Mouse (Mus musculus) hindbrain, embryonic 16.5 days (tissue): ENCODE data around the gene Gpd1. TPM values are rescaled to one million over a fixed set of nuclear protein-coding genes. Genes with fewer than 3 reads are reported as not detected.
"Not testable (repeated sequence)": the region's sequence is repeated elsewhere in the genome, so short reads cannot be mapped to it uniquely, and the experiment has no call there.

Experiments
- ATAC-seq: fragments of 200-750 bp; cut with Nextera tagmentation; 2 replicates; pipeline ENCODE4 v1.8.0; 2017; ENCODE audit warnings: moderate TSS enrichment, moderate library complexity
- H3K27ac ChIP-seq: fragments of 300-500 bp; sonication (generic); 2 replicates; pipeline ENCODE4 v1.5.1; 2014; ENCODE audit warnings: low read depth, mild to moderate bottlenecking, control low read depth, low read length, moderate library complexity
- H3K27me3 ChIP-seq: fragments of 300-500 bp; sonication (generic); replicated peaks from 2 replicates; pipeline ENCODE4 v1.6.1; 2014; ENCODE audit warnings: low read length; ENCODE audit not compliant: control insufficient read depth, insufficient read depth
- H3K36me3 ChIP-seq: fragments of 300-500 bp; sonication (generic); 2 replicates; pipeline ENCODE4 v1.6.1; 2014; ENCODE audit warnings: mild to moderate bottlenecking, low read length, moderate library complexity, mixed read lengths; ENCODE audit not compliant: control insufficient read depth, insufficient read depth
- H3K4me1 ChIP-seq: fragments of 300-500 bp; sonication (generic); 2 replicates; pipeline ENCODE4 v1.6.1; 2014; ENCODE audit warnings: low read depth, low read length; ENCODE audit not compliant: control insufficient read depth, insufficient read depth
- H3K4me2 ChIP-seq: fragments of 300-500 bp; sonication (generic); 2 replicates; pipeline ENCODE4 v1.6.1; 2014; ENCODE audit warnings: mild to moderate bottlenecking, low read length, control low read depth, moderate library complexity
- H3K4me3 ChIP-seq: fragments of 300-500 bp; sonication (generic); 2 replicates; pipeline ENCODE4 v1.5.1; 2014; ENCODE audit warnings: mild to moderate bottlenecking, low read length, control low read depth, moderate library complexity
- H3K9ac ChIP-seq: fragments of 300-500 bp; sonication (generic); 2 replicates; pipeline ENCODE4 v1.6.1; 2014; ENCODE audit warnings: low read depth, mild to moderate bottlenecking, control low read depth, low read length, moderate library complexity
- H3K9me3 ChIP-seq: fragments of 300-500 bp; sonication (generic); 2 replicates; pipeline ENCODE4 v1.6.1; 2014; ENCODE audit warnings: mild to moderate bottlenecking, low read length, moderate library complexity; ENCODE audit not compliant: control insufficient read depth
- WGBS: fragments of 180-500 bp; shearing (Covaris S2); extraction: QIAGEN DNeasy Blood & Tissue Kit; methylation state at CpG from one replicate; pipeline ENCODE4 v1.1.7; 2014; 5-methylcytosine and 5-hydroxymethylcytosine counted together
- polyA plus RNA-seq: library from polyadenylated mRNA; unstranded; fragments of >200 nt; fragmentation: Nextera tagmentation; extraction: Ambion mirVana; gene quantifications from 2 replicates; pipeline ENCODE4 v1.2.1, GENCODE M21; 2015

Gpd1 gene
- polyA plus RNA-seq, 1 experiment from 2014 or later = 3.1 TPM

DNA sequence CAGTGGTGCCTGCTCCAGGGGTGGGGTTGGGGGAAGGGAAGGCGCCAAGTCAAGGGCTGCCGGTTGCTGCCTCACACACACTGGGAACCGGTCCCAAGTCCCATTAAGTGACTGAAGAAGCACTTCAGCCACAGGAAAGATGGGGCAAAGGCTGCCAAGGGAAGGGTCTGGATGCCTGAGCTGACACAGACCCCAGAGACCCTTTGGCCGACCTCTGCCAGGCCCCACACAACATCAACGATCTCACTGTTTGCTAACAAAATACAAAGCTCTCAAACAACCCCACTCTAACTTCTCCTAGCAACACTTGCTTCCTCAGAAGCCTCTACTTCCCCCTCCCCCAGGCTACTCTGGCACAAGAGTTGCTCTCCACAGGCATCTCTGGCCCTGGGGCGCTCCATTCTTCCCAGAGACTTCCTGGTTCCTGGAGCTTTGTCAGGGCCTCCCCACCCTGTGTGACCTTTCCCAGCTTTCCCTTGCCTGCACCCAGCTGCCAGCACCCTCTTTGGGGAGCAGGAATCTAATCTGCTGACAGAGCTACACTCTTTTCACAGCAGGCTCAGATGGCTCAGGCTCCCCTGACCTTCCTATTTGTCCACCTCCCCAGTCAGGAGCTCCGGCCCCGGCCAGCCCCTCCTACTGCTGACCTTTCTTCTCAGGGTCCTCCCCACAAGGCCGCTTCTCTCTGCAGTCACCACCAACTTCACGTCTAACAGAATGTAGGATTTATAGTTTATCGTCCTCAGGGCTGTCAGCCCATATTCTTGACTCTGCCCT lies 6.4 kb downstream of the Gpd1 start:
- H3K4me2 ChIP-seq = peak overlapping the region; percentile 64
- no peak overlapping the region for H3K4me3 ChIP-seq
- peak overlapping the region; percentile 54; the same call in 1 of the 2 replicates for H3K9ac ChIP-seq
- WGBS = 14% methylated on average over 11 of the region's 11 CpGs
- peaks cover 25% of the 10 kb centered on the region for H3K4me1 ChIP-seq
- no peaks in the 10 kb centered on the region for H3K27me3 ChIP-seq
- H3K27ac ChIP-seq = peak overlapping the region; percentile 81
- ATAC-seq = no peak
- peaks cover 9% of the 10 kb centered on the region; the same call in 1 of the 2 replicates for H3K36me3 ChIP-seq
- H3K9me3 ChIP-seq = no peaks in the 10 kb centered on the region

DNA sequence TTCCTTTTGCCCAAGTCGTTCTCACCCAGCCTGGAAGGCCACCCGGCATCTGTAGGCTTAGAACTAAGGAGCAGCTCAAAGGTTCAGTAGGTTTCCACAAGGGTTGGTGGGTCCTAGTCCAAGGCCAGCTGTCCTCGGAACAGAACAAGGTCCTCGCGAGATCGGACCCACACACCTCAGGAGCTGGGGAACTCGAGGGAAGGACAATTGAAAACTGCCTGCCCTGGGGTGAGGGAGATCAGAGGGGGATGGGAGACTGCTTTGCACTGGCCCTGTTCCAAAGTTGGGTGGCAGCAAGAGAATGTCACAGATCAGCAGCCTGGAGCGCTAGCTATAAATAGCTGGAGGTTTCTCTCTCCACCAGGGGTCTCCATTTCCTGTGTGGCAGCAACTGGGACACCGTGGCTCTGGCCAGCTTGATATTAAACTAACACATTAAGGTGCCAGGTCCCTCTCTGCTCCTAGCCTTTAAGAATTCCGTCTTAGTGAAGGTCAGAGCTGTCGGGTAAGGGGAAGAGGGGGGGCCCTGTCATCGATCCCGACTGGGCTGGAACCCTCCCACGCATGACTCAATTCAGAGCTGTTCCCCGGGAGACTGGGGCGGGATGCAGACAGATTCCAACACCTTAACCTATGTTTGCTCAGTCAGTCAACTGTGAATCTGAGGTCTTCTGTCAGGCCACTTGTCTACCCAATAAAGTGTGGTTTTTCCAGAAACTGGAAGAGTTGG lies 7.1 kb downstream of the Gpd1 start:
- 10% methylated on average over 16 of the region's 16 CpGs for WGBS
- Histone ChIP-seq H3K27ac (peak overlapping the region; percentile 81), H3K4me3 (peak overlapping the region; percentile 94), H3K9me3 (no peaks in the 10 kb centered on the region), H3K4me2 (peak overlapping the region; percentile 64), H3K9ac (peak overlapping the region; percentile 54; the same call in 1 of the 2 replicates), H3K4me1 (peaks cover 25% of the 10 kb centered on the region), H3K27me3 (no peaks in the 10 kb centered on the region), H3K36me3 (peaks cover 13% of the 10 kb centered on the region; the same call in 1 of the 2 replicates)
- ATAC-seq = peak; percentile 24

DNA sequence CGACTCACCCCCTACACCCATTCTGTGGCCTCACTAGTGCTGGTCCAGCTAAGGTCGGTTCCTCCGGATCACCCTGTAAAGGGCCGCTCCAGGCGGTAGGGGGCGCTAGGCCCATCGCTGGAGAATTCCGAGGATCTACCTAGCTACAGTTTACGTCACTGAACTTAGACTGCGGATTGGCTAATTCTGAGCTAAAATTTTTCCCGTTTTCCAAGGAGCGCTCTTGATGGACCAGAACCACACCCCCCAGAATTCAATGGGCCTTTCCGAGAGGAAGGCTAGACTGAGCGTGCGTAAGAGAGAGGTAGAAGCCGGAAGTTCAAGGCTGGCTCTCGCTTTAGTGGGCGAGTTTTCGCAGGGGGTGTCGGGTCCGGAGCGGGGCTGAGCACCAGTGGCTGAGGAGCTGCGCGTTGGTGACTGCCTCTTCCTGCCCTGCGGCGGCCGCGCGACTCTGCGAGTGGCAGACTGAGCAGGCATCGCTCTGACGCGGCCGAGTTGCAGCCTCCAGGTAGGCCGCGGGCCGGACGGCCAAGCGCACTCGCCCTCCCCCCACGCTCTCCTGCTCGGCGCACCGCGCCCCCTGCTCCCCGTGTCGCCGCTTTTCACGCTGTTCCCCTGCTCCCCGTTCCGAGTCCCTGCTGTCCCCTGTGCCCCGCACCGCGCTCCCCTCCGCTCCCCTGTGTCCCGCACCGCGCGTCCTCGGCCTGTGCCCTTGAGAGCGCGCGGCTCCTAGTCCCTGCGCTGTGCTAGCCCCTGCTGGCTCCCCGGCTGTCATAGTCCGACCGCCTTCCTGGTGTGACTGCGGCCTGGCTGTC lies 8.2 kb downstream of the Gpd1 start, which contains the start of gene Cox14:
Gene Cox14, plus strand, starts transcription at position 278 of the 815 bp plus-strand sequence.
- H3K9me3 ChIP-seq = no peaks in the 10 kb centered on the region
- peak within 1 kb of the TSS; percentile 94 for H3K4me3 ChIP-seq
- no peaks in the 10 kb centered on the region for H3K27me3 ChIP-seq
- peak within 1 kb of the TSS; percentile 71 for H3K4me2 ChIP-seq
- peaks cover 10% of the 10 kb centered on the region; the same call in 1 of the 2 replicates for H3K36me3 ChIP-seq
- H3K4me1 ChIP-seq = peaks cover 25% of the 10 kb centered on the region
- H3K27ac ChIP-seq = peak within 1 kb of the TSS; percentile 90
- peak within 1 kb of the TSS; percentile 95 for H3K9ac ChIP-seq
- WGBS = under 1% methylated on average over 66 of the region's 68 CpGs
- ATAC-seq = peak; percentile 96

DNA sequence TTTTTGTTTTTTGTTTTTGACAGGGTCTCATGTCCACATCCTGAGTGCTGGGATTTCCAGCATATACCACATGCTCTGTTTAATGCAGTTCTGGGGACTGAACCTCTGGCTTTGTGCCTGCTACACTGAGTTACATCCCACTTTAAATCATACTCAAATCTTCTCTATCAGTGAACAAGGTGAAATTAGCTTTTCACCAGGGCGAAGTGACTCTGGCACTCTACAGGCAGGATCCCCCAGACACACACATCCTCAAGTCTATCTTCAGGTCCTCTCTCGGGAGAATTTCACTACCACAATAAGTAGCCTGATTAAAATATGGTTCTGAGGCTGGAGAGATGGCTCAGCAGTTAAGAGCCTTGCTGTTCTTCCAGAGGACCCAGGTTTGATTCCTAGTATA lies 9.2 kb downstream of the Gpd1 start:
- no peak overlapping the region; the same call in 1 of the 2 replicates for H3K27ac ChIP-seq
- H3K4me3 ChIP-seq = peak overlapping the region; percentile 94
- 79% methylated on average over 2 of the region's 2 CpGs for WGBS
- H3K9me3 ChIP-seq = no peaks in the 10 kb centered on the region
- no peak for ATAC-seq
- peak overlapping the region; percentile 71 for H3K4me2 ChIP-seq
- peaks cover 10% of the 10 kb centered on the region; the same call in 1 of the 2 replicates for H3K36me3 ChIP-seq
- no peaks in the 10 kb centered on the region for H3K27me3 ChIP-seq
- H3K4me1 ChIP-seq = peaks cover 25% of the 10 kb centered on the region
- H3K9ac ChIP-seq = peak overlapping the region; percentile 20; the same call in 1 of the 2 replicates

DNA sequence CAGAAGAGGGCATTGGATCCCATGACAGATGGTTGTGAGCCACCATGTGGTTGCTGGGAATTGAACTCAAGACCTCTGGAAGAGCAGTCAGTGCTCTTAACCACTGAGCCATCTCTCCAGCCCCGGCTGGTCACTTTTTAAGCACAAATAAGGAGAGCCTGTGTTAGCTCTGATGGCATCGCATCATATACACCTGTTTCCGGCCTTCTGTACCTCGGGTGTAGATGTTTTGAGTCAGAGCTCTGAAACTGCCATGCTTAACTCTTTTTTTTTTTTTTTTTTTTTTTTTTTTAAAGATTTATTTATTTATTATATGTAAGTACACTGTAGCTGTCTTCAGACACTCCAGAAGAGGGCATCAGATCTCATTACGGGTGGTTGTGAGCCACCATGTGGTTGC lies 9.7 kb downstream of the Gpd1 start:
- H3K4me3 ChIP-seq, H3K9me3 ChIP-seq, ATAC-seq, H3K27me3 ChIP-seq, H3K4me2 ChIP-seq, H3K36me3 ChIP-seq, H3K27ac ChIP-seq, H3K9ac ChIP-seq: not testable (repeated sequence)
- peaks cover 25% of the 10 kb centered on the region for H3K4me1 ChIP-seq
- WGBS = over 99% methylated on average over 4 of the region's 5 CpGs

DNA sequence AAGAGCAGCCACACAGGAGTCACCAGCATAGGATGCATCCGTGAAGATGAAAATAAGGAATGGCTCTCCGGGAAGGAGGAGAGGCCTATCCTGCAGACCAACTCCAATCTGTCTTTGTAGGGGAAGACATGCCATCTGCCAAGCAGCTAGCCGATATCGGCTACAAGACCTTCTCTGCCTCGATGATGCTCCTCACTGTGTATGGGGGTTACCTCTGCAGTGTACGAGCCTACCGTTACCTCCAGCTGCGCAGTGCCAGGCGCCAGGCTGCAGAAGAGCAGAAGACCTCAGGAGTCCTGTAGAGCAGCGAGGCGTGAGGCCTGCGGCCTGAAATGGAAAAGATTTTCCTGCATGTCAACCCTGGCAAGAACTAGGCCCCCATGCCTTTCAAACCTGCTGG lies 10.2 kb downstream of the Gpd1 start:
- H3K36me3 ChIP-seq = peaks cover 10% of the 10 kb centered on the region; the same call in 1 of the 2 replicates
- no peak for ATAC-seq
- no peak overlapping the region for H3K4me2 ChIP-seq
- no peak overlapping the region for H3K4me3 ChIP-seq
- peaks cover 25% of the 10 kb centered on the region for H3K4me1 ChIP-seq
- H3K9ac ChIP-seq = no peak overlapping the region
- no peaks in the 10 kb centered on the region for H3K27me3 ChIP-seq
- WGBS = 95% methylated on average over 12 of the region's 12 CpGs
- H3K9me3 ChIP-seq = no peaks in the 10 kb centered on the region
- H3K27ac ChIP-seq = no peak overlapping the region

DNA sequence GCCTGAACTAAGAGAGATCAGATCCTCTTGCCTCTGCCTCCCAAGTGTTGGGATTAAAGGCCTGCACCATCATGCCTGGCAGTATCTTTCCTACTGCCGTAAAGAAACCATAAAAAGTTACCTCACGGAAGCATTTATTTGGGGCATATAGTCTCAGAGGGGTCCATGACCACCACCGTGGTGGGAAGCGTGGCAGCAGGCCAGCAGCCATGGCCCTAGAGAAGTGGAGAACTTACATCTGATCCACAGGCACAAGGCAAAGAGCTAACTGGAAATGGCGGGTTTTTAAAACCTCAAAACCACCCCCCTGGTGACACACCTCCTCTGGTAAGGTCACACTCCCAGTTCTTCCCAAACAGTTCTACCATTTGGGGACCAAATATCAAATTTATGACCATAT lies 10.9 kb downstream of the Gpd1 start:
- Histone ChIP-seq H3K4me3 (no peak overlapping the region), H3K4me1 (peaks cover 24% of the 10 kb centered on the region), H3K9me3 (no peaks in the 10 kb centered on the region), H3K27me3 (no peaks in the 10 kb centered on the region), H3K9ac (no peak overlapping the region), H3K36me3 (peaks cover 10% of the 10 kb centered on the region), H3K4me2 (no peak overlapping the region), H3K27ac (no peak overlapping the region)
- no peak for ATAC-seq
- WGBS = 88% methylated on average over 5 of the region's 5 CpGs

DNA sequence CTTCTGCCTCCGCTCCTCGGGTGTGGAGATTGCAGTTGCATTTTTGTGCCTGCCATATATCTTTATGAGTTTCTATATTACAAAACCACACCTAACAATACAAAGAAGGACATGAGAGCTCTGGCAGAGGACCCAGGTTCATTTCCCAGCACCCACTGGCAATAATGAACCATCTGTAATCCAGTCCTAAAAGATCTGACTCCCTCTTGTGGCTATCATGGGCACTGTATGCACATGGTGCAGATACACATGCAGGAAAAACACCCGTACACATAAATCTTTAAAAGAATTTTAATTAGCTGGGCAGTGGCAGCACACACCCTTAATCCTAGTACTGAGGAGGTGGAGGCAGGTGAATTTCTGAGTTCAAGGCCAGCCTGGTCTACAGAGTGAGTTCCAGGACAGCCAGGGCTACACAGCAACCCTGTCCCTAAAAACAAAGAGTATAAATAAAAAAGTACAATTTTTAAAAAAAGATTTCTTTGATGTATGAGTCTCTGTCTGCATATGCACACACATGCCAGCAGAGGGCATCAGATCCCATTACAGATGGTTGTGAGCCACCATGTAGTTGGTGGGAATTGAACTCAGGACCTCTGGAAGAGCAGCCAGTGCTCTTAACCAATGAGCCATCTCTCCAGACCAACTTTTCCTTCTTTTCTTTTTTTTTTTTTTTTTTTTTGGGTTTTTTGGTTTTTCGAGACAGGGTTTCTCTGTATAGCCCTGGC lies 11.9 kb downstream of the Gpd1 start:
- Histone ChIP-seq H3K4me3 (no peak overlapping the region), H3K36me3 (peaks cover 11% of the 10 kb centered on the region), H3K4me1 (peaks cover 15% of the 10 kb centered on the region), H3K4me2 (no peak overlapping the region), H3K27ac (no peak overlapping the region), H3K27me3 (no peaks in the 10 kb centered on the region), H3K9ac (no peak overlapping the region), H3K9me3 (no peaks in the 10 kb centered on the region)
- WGBS = over 99% methylated on average over 3 of the region's 4 CpGs
- no peak for ATAC-seq
